Mouse (Mus musculus) retina, postnatal 7 days (tissue): Measurements from ENCODE around the gene Sva.

Experiments
- DNase-seq: peaks from one replicate; pipeline ENCODE4 v3.0.0-alpha.2; 2012; ENCODE audit warnings: low read depth, low spot score

Sva gene

GRCm38 (mm10) chr6:42038094-42038493 lies at the start of gene Sva:
Sva (plus strand) TSS chr6:42038394.
- DNase-seq: no peak
